Mouse (Mus musculus) urinary bladder, adult 18-20 months (tissue): Measurements from ENCODE around the gene Fam117a.

Source experiments
- DNase-seq, 2 experiments: peaks; one replicate each; pipeline ENCODE4 v3.0.0; 2022; ENCODE audit warnings: low spot score in 2 of 2, mixed read lengths in 2 of 2

The Fam117a gene

DNA sequence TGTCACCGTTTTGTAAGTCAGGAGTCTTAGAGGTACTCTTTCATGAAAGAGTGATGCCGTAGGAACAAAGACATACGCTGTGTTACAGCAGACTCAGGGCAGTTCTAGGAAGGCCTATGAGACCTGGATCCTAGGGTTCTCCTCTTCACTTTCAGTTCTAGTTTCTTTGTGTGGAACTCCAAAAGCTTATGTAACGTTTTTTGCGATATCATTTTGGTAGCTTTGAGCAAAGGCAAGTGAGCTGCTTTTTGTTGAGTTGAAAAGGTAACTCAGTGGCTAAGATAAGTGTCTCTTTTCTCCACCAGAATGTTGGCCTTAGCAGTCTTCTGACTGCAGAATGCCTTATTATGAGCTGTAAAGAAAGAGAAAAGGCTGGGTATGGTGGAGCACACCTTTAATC is 80.5 kb downstream of the Fam117a start:
- no peak for DNase-seq

DNA sequence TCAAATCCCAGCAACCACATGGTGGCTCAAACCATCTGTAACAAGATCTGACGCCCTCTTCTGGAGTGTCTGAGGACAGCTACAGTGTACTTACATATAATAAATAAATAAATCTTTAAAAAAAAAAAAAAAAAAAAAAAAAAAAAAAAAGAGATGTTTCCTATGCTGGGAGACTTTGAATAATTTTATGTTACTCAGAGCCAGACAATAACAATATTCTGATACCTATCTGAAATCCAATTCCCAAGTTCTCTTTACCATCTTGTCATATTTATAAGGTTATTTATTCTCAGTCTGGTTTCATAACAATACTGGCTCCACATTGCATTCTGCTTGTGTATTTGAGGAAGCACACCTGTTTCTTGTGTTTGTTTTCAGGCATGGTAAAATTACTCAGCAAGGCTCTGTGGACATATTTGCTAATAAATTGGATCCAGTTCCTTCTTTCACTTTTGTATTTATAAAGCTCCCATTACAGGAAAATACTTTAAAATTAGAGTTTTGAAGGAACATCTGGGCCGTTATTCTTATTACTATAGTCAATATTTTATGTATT is 84.1 kb downstream of the Fam117a start:
- no peak for DNase-seq

DNA sequence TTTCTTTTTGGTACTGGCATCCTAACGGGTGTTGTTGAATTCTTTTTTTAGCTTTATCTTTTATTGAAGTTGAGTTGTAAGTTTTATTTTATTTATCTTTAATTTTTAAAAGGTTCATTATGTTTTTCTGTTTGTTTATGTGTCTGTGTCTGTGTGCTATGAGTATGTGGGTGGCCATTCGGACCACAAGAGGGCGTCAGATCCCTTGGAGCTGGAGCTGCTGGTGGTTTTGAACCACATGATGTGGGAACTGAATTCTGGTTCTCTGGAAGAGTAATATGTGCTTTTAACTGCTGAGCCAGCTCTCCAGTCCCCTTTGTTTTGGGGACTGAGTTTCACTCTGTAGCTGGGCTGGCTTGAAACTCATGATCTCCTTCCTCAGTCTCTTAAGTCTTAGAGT is 86.7 kb downstream of the Fam117a start:
- no peak for DNase-seq

DNA sequence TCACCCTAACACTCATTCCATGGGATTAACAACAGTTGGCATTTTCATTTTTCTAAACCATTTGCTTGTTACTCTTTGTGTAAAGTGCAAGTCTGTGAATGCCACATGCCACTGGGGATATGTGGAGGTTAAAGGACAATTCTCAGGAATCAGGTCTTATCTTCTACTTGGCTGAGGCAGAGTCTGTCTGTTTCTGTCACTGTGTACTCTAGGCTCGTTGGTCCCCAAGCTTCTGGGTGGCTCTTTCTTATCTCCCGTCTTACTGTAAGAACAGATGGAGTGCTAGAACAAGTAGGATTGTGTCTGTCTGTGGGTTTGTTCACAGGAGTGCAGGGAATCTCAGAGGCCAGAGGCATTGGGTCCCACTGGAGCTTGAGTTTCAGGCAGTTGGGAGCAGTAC is 94.5 kb downstream of the Fam117a start:
- no peak for DNase-seq
